Mouse (Mus musculus): ENCODE measurements at regions not wholly inside any gene's neighbourhood (a gene's known extent, or its start where the extent isn't known, plus 50 kb on each side); places are given as distances from the start of the nearest gene placed in this dataset.

GRCm38 (mm10) chr2:131716841-131717240, 142.7 kb downstream of the Erv3 start:
- Histone ChIP-seq H3K9me3 (ENCODE audit: control insufficient read depth, low read length) (no peaks in the 10 kb centered on the region), H3K27me3 (ENCODE audit: control insufficient read depth, insufficient read depth, low read length) (no peaks in the 10 kb centered on the region), H3K4me1 (ENCODE audit: control insufficient read depth, insufficient read depth, low read length) (no peaks in the 10 kb centered on the region), H3K4me3 (ENCODE audit: low read length) (no peak overlapping the region), H3K36me3 (ENCODE audit: control insufficient read depth, insufficient read depth, low read length) (no peaks in the 10 kb centered on the region), H3K9ac (ENCODE audit: low read depth, low read length) (no peak overlapping the region), H3K4me2 (replicated peaks; ENCODE audit: low read depth, low read length) (no peak overlapping the region), H3K27ac (ENCODE audit: low read depth, low read length) (no peak overlapping the region)
- no peak for ATAC-seq (ENCODE audit: low FRiP score, low TSS enrichment)
- WGBS, result 89% methylated on average over 5 of the region's 5 CpGs

GRCm38 (mm10) chr2:131715381-131715780, 144.2 kb downstream of the Erv3 start:
- no peaks in the 10 kb centered on the region for H3K27me3 ChIP-seq (ENCODE audit: control insufficient read depth, insufficient read depth, low read length)
- H3K4me1 ChIP-seq (ENCODE audit: control insufficient read depth, insufficient read depth, low read length), result no peaks in the 10 kb centered on the region
- no peak overlapping the region for H3K4me2 ChIP-seq (replicated peaks; ENCODE audit: low read depth, low read length)
- no peaks in the 10 kb centered on the region for H3K9me3 ChIP-seq (ENCODE audit: control insufficient read depth, low read length)
- WGBS, result 89% methylated on average over 3 of the region's 3 CpGs
- H3K4me3 ChIP-seq (ENCODE audit: low read length), result no peak overlapping the region
- no peaks in the 10 kb centered on the region for H3K36me3 ChIP-seq (ENCODE audit: control insufficient read depth, insufficient read depth, low read length)
- no peak overlapping the region for H3K27ac ChIP-seq (ENCODE audit: low read depth, low read length)
- no peak overlapping the region for H3K9ac ChIP-seq (ENCODE audit: low read depth, low read length)
- no peak for ATAC-seq (ENCODE audit: low FRiP score, low TSS enrichment)

GRCm38 (mm10) chr2:131711886-131712285, 147.7 kb downstream of the Erv3 start:
- ATAC-seq (ENCODE audit: low FRiP score, low TSS enrichment), result no peak
- no peak overlapping the region for H3K4me3 ChIP-seq (ENCODE audit: low read length)
- no peaks in the 10 kb centered on the region for H3K27me3 ChIP-seq (ENCODE audit: control insufficient read depth, insufficient read depth, low read length)
- no peaks in the 10 kb centered on the region for H3K4me1 ChIP-seq (ENCODE audit: control insufficient read depth, insufficient read depth, low read length)
- no peaks in the 10 kb centered on the region for H3K9me3 ChIP-seq (ENCODE audit: control insufficient read depth, low read length)
- H3K4me2 ChIP-seq (replicated peaks; ENCODE audit: low read depth, low read length), result no peak overlapping the region
- no peak overlapping the region for H3K9ac ChIP-seq (ENCODE audit: low read depth, low read length)
- H3K27ac ChIP-seq (ENCODE audit: low read depth, low read length), result no peak overlapping the region
- H3K36me3 ChIP-seq (ENCODE audit: control insufficient read depth, insufficient read depth, low read length), result no peaks in the 10 kb centered on the region

- Histone ChIP-seq H3K4me1 (ENCODE audit: control insufficient read depth, insufficient read depth, low read length) (no peaks in the 10 kb centered on the region), H3K27me3 (ENCODE audit: control insufficient read depth, insufficient read depth, low read length) (no peaks in the 10 kb centered on the region), H3K9me3 (ENCODE audit: control insufficient read depth, low read length) (no peaks in the 10 kb centered on the region), H3K4me2 (replicated peaks; ENCODE audit: low read depth, low read length) (no peak overlapping the region), H3K27ac (ENCODE audit: low read depth, low read length) (no peak overlapping the region), H3K9ac (ENCODE audit: low read depth, low read length) (no peak overlapping the region), H3K36me3 (ENCODE audit: control insufficient read depth, insufficient read depth, low read length) (no peaks in the 10 kb centered on the region), H3K4me3 (ENCODE audit: low read length) (no peak overlapping the region)
- WGBS, result 63% methylated on average over 4 of the region's 4 CpGs
- ATAC-seq (ENCODE audit: low FRiP score, low TSS enrichment), result no peak
Observed at GRCm38 (mm10) chr2:131706565-131706964, 144.5 kb upstream of the Adra1d start.

GRCm38 (mm10) chr2:131704406-131704805, 142.3 kb upstream of the Adra1d start:
- Histone ChIP-seq H3K27ac (ENCODE audit: low read depth, low read length) (no peak overlapping the region), H3K4me2 (replicated peaks; ENCODE audit: low read depth, low read length) (no peak overlapping the region), H3K4me1 (ENCODE audit: control insufficient read depth, insufficient read depth, low read length) (no peaks in the 10 kb centered on the region), H3K9me3 (ENCODE audit: control insufficient read depth, low read length) (no peaks in the 10 kb centered on the region), H3K4me3 (ENCODE audit: low read length) (no peak overlapping the region), H3K36me3 (ENCODE audit: control insufficient read depth, insufficient read depth, low read length) (no peaks in the 10 kb centered on the region), H3K9ac (ENCODE audit: low read depth, low read length) (no peak overlapping the region), H3K27me3 (ENCODE audit: control insufficient read depth, insufficient read depth, low read length) (no peaks in the 10 kb centered on the region)
- 0 out of 2 replicates have a peak, but pooled peaks have one; percentile 20 for ATAC-seq (ENCODE audit: low FRiP score, low TSS enrichment)

GRCm38 (mm10) chr2:131702146-131702545, 140.1 kb upstream of the Adra1d start:
- no peak overlapping the region for H3K27ac ChIP-seq (ENCODE audit: low read depth, low read length)
- 73% methylated on average over 4 of the region's 4 CpGs for WGBS
- ATAC-seq (ENCODE audit: low FRiP score, low TSS enrichment), result no peak
- no peaks in the 10 kb centered on the region for H3K9me3 ChIP-seq (ENCODE audit: control insufficient read depth, low read length)
- H3K4me1 ChIP-seq (ENCODE audit: control insufficient read depth, insufficient read depth, low read length), result no peaks in the 10 kb centered on the region
- no peak overlapping the region for H3K4me2 ChIP-seq (replicated peaks; ENCODE audit: low read depth, low read length)
- no peak overlapping the region for H3K9ac ChIP-seq (ENCODE audit: low read depth, low read length)
- H3K4me3 ChIP-seq (ENCODE audit: low read length), result no peak overlapping the region
- no peaks in the 10 kb centered on the region for H3K36me3 ChIP-seq (ENCODE audit: control insufficient read depth, insufficient read depth, low read length)
- no peaks in the 10 kb centered on the region for H3K27me3 ChIP-seq (ENCODE audit: control insufficient read depth, insufficient read depth, low read length)

- WGBS, result 74% methylated on average over 3 of the region's 3 CpGs
- no peaks in the 10 kb centered on the region for H3K36me3 ChIP-seq (ENCODE audit: control insufficient read depth, insufficient read depth, low read length)
- ATAC-seq (ENCODE audit: low FRiP score, low TSS enrichment), result no peak
Observed at GRCm38 (mm10) chr2:131699798-131700197, 137.7 kb upstream of the Adra1d start.

GRCm38 (mm10) chr2:131698008-131698965, 136.2 kb upstream of the Adra1d start:
- WGBS, result 80% methylated on average over 5 of the region's 5 CpGs
- Histone ChIP-seq H3K9me3 (ENCODE audit: control insufficient read depth, low read length) (no peaks in the 10 kb centered on the region), H3K4me2 (replicated peaks; ENCODE audit: low read depth, low read length) (no peak overlapping the region), H3K9ac (ENCODE audit: low read depth, low read length) (no peak overlapping the region), H3K36me3 (ENCODE audit: control insufficient read depth, insufficient read depth, low read length) (no peaks in the 10 kb centered on the region), H3K27ac (ENCODE audit: low read depth, low read length) (no peak overlapping the region), H3K4me1 (ENCODE audit: control insufficient read depth, insufficient read depth, low read length) (no peaks in the 10 kb centered on the region), H3K27me3 (ENCODE audit: control insufficient read depth, insufficient read depth, low read length) (no peaks in the 10 kb centered on the region), H3K4me3 (ENCODE audit: low read length) (no peak overlapping the region)
- no peak for ATAC-seq (ENCODE audit: low FRiP score, low TSS enrichment)

More at GRCm38 (mm10) chr2:131699798-131700197, 137.7 kb upstream of the Adra1d start:
- Histone ChIP-seq H3K9ac (ENCODE audit: low read depth, low read length) (no peak overlapping the region), H3K27me3 (ENCODE audit: control insufficient read depth, insufficient read depth, low read length) (no peaks in the 10 kb centered on the region), H3K27ac (ENCODE audit: low read depth, low read length) (no peak overlapping the region), H3K9me3 (ENCODE audit: control insufficient read depth, low read length) (no peaks in the 10 kb centered on the region), H3K4me3 (ENCODE audit: low read length) (no peak overlapping the region), H3K4me2 (replicated peaks; ENCODE audit: low read depth, low read length) (no peak overlapping the region), H3K4me1 (ENCODE audit: control insufficient read depth, insufficient read depth, low read length) (no peaks in the 10 kb centered on the region)

GRCm38 (mm10) chr2:131696307-131696706, 134.2 kb upstream of the Adra1d start:
- Histone ChIP-seq H3K9me3 (ENCODE audit: control insufficient read depth, low read length) (no peaks in the 10 kb centered on the region), H3K36me3 (ENCODE audit: control insufficient read depth, insufficient read depth, low read length) (no peaks in the 10 kb centered on the region), H3K4me1 (ENCODE audit: control insufficient read depth, insufficient read depth, low read length) (no peaks in the 10 kb centered on the region), H3K9ac (ENCODE audit: low read depth, low read length) (no peak overlapping the region), H3K27ac (ENCODE audit: low read depth, low read length) (no peak overlapping the region), H3K4me3 (ENCODE audit: low read length) (no peak overlapping the region), H3K4me2 (replicated peaks; ENCODE audit: low read depth, low read length) (no peak overlapping the region), H3K27me3 (ENCODE audit: control insufficient read depth, insufficient read depth, low read length) (no peaks in the 10 kb centered on the region)
- 75% methylated on average over 3 of the region's 3 CpGs for WGBS
- no peak for ATAC-seq (ENCODE audit: low FRiP score, low TSS enrichment)

All from kidney, embryonic 14.5 days (tissue).